Mouse (Mus musculus) left cerebral cortex, postnatal 25 days (tissue): ENCODE data around the gene Sox30. TPM values are rescaled to one million over a fixed set of nuclear protein-coding genes. Genes with fewer than 3 reads are reported as not detected.
"Not testable (repeated sequence)": the region's sequence is repeated elsewhere in the genome, so short reads cannot be mapped to it uniquely, and the experiment has no call there.

Experiments used
- DNase-seq, 2 experiments: peaks; one replicate each; pipeline ENCODE4 v3.0.0; 2022; ENCODE audit warnings: low spot score in 2 of 2, mixed read lengths in 1 of 2
- intact Hi-C: fragments of 180-260 bp; cut with DNase I; formaldehyde crosslinking; loops from one replicate; pipeline ENCODE4 v1.15.1; 2025
- total RNA-seq, 2 experiments: library from RNA; stranded (reverse); gene quantifications; 2 replicates each; pipeline ENCODE4 v1.2.3; 2021

Sox30 gene
- total RNA-seq, 2 experiments from 2014 or later, result 0.16 to 0.27 TPM

DNA sequence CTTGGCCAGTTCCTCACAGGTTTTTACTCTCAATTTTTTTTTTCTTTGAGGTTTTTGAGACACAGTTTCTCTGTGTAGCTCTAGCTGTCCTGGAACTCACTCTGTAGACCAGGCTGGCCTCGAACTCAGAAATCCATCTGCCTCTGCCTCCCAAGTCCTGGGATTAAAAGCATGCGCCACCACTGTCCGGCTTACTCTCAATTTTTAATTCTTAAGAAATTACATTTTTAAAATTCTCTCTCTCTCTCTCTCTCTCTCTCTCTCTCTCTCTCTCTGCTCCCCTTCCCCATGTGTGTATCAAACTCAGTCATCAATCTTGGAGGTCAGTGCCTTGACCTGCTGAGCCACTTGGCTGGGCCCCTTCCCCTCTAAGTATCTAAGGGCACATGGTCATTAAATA is 73.3 kb downstream of the Sox30 start:
- intact Hi-C loops, DNase-seq: not testable (repeated sequence)

DNA sequence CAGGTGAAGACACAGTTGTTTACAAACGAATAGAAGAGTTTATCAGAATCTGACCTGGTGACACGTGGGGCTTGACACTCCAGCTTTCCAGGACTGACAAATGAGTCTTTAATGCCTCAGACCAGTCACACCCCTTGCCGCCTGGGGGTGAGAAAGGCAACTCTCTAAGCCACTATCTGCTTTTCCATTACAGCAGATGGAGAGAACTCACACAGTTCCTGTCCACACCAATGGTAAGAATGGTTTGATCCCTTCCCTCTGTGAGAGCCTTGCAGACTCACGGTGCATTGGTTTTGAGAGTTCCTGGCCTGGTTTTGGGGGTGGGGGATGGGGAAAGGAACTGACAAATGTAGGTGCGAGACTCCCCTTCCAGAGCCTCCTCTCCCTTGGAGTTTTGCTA is 74.2 kb downstream of the Sox30 start:
- intact Hi-C loops, result loop anchor here (2.0 kb wide), 1 partner anchor 80 kb away; no protein-coding TSS in a partner anchor
- DNase-seq, result no peak

DNA sequence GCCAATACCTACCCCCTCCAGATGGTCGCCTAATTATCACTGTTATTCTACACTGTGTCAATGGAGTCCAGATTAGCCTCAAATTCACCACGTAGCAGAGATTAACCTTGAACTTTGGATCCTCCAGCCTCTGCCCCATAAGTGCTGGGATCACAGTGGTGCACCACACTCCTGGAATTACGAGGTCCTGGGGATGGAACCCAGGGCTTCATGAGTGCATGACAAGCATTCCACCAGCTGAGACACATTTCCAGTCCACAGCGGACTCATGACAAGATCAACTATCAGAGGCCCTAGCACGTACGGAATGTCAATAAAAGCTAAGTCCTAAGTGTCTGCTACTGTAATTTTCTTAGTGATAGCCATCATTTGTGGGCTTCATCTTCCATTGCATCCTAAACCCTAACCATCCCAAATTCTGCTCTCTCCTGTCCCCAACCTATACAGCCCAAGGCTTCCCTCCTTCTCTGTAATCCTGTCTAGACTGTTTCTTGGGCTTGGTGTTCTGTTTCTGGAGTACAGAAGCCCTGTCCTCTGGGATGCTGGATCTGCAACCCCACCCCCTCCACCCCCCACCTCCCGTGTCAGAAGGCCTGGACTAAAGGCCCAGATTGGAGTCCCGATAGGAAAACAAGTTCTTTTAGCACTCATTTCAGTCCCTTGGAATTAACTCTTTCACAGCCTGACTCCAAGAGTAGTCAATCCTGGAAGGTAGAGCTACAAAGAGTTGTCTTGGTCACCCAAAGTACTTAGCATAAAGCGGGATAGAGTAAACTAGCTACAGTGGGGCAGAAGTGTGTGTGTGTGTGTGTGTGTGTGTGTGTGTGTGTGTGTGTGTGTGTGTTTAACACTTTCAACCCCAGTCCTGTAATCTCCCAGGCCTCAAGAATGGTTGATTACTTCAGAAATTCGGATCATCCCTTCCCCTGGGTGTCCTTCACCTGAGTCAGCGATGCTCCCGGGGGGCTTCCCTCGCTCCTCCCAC is 75.1 kb downstream of the Sox30 start:
- no peak for DNase-seq
- intact Hi-C loops, result loop anchor here (2.0 to 5.0 kb wide), 3 partner anchors 80 to 113 kb away; partner anchors contain the start of genes Lsm11 and Thg1l

DNA sequence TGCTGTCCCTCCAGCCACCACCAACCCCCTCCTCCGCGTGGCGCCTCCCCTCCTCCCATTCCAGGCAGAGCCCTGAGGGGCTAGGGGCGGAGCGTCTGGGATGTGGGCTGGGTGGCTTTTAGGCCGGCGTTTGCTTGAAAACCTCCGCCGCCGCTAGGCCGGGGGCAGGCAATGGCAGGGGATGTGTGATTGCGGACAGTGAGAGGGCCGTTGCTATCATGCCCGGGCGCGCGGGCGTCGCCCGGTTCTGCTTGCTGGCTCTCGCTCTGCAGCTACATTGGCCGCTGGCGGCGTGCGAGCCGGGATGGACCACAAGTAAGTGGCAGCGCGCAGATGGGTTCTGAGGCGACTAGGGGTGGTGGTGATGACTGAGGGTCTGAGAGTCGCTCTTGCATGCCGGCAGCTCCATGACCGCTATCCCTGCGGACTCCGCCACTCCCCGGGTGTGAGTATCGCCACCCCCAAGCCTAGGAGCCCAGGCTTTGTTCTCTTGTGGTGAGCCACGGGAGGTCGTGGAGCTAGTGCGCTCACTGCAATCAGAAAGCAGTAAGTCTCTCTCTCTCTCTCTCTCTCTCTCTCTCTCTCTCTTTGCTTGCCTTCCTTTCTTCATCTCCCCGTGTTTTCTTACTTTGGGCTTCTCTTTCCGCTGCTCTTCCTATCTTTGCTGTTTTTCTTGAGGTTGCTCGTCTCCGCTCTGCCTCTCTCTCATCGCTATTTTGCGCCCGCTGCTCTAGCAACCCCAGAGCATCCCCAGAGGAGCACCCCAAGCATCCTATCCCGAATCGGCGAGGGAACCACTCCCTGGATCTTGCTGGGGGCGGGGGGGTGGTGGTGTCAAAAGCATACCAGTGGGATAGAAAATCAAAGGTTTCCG is 76.0 kb downstream of the Sox30 start, which contains the start of gene Adam19:
TSS of gene Adam19 (plus strand) at position 97 of the 874 bp plus-strand sequence.
- intact Hi-C loops, result loop anchor here (2.0 to 5.0 kb wide), 4 partner anchors 79 to 159 kb away; partner anchors contain the start of genes Lsm11 and Thg1l

DNA sequence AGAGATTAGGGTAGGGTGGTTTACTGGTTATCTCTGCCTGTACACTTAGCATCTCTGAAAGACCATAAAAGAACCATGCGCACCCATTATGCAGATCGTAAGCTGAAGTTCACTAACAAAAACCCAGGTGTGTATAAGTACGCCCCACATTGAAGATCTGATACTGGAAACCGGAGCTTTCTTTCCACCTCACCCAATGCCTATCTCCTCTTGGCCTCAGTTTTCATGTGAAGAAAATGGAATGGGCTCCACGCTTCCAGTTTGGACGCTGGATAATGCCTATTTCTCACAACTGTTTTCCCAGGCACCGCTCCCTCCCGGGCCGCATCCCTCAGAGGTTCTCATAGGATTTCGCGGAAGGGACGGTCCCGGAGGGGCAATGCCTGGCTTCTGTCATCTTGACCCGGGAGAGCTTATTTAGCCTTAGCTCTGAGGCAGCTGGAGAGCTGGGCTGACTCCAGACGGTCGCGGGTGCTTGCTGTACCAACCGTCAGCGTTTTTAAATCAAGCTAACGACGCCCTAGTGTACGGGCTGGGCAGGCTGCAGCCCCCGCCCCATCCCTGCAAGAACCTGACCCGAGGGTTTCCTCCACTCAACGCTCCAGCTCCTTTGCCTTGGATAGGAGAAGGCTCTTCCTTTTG is 76.8 kb downstream of the Sox30 start:
- intact Hi-C loops, result loop anchor here (2.0 to 5.0 kb wide), 3 partner anchors 100 to 158 kb away; partner anchors contain the start of genes Lsm11 and Thg1l
- no peak for DNase-seq

More for the DNA sequence above, 76.0 kb downstream of the Sox30 start, which contains the start of gene Adam19:
- peak; percentile 68 to 72 for DNase-seq

DNA sequence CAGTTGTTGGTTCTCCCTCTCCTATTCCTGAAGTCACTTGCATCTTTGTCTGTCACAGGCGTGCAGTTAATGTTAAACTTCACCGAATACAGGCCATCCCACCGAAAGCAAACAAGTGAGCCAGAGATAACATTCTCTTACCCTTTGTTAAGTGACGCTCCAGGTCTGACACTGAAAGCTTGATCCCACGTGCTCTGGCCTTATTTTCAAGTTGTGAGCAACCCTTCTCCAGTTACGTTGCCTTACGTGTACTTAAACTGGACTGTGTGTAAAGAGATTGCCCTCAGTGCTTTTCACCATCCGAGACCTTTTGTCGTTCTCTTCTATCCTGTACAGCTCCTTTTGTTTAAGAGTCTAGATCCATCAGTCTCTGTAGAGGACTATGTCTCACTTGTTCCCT is 77.9 kb downstream of the Sox30 start:
- no peak for DNase-seq
- intact Hi-C loops, result loop anchor here (5.0 kb wide), 2 partner anchors 101 to 116 kb away; partner anchors contain the start of genes Lsm11 and Thg1l

DNA sequence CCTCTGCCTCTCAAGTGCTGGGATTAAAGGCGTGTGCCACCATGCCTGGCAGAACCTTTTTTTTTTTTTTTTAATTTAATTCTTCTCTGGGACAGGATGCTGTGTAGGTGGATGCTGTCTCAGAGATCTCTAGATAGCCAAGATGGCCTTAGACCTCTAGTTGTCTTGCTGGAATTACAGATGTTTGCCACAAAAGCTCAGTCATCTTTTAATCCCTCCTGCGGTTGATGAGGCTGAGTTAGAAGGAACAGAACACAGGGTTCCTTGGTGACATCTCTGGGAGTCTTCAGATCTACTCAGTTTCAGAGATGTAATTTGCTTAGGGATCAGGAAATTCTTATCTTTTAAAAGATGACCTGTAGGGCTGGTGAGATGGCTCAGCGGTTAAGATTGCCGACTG is 78.8 kb downstream of the Sox30 start:
- intact Hi-C loops, result loop anchor here (5.0 kb wide), 2 partner anchors 102 to 117 kb away; partner anchors contain the start of genes Lsm11 and Thg1l
- no peak for DNase-seq

DNA sequence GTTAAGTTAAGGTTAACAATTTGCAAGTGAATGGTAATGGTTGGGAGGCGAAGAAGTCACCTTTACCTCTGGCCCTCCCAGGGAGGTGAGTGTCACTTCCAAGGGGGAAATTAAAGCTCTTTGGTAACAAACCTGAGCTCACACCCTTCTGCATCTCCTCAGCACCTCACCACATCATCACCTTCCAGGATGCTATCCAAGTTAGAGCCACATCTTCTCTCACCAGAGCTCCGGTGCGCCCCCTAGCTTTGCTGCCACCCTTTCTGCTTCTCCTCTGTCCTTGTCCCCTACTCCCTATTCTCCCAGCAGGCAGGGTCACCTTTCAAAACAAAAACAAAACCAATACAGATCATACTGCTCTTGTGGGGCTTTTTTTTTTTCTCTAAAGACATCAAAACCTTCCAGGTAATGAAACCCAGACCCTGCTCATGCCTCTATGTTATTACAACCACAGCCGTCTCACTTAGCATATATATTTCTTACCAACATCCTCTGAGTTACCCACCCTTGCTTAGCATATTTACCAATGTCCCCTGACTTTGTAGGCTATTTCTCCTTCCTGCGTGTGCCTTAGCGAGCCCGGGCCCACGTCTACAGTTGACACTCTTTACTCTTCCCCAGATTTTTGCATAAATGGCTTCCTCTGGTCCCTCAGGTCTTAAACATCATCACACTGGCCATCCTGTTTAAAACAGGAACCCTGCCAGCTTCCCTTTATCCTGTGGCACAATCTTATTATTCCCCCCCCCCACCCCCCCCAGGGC is 80.0 kb downstream of the Sox30 start:
- DNase-seq, result no peak
- intact Hi-C loops, result loop anchor here (5.0 kb wide), 2 partner anchors 103 to 118 kb away; partner anchors contain the start of genes Lsm11 and Thg1l

DNA sequence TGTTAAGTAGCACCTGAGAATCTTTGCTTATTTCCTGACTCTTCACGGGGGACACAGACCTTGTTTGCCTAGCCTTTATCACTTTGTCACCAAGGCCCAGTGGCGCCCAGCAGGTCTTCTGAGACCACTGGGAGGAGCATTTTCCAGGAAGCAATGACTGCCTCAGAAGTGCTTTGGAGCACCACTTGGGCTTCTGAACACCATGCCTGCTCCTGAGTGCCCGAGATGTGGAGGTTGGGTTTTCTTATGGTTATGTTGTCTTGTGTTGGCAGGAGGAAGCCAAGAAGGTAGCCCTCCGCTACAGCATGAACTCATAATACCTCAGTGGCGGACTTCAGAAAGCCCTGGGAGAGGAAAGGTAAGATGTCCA is 80.5 kb downstream of the Sox30 start:
- DNase-seq, result no peak
- intact Hi-C loops, result no loop called here

DNA sequence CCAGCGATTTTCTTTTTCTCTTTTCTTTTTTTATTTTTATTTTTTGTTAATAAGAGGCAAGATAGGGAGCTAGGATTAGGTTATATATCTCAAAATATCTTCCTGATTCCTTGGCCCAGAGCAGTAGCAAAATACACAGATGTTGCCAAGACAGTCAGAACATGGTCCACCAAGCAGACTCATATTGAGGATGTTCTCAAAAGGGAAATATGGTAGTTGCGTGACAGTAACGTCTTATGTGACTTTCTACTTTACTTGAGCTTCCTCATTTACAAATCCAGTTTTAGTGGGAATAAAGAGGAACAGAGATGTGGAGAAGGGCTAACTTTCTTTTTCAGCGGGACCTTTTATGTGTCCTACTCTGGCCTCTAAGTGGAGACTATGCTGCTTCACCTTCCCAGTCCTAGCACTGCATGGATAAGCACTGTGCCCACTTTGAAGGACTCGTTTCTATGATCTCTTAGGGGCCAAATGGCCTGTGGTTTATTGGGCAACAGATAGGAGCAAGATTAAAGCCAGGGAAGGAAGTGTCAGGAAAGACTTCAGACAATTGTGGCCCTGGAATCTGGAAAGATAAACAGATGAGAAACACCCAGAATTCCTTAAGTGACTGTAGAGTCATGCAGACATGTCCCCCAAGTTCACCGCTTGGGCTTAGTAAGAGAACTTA is 81.8 kb downstream of the Sox30 start:
- no peak for DNase-seq
- intact Hi-C loops, result no loop called here

DNA sequence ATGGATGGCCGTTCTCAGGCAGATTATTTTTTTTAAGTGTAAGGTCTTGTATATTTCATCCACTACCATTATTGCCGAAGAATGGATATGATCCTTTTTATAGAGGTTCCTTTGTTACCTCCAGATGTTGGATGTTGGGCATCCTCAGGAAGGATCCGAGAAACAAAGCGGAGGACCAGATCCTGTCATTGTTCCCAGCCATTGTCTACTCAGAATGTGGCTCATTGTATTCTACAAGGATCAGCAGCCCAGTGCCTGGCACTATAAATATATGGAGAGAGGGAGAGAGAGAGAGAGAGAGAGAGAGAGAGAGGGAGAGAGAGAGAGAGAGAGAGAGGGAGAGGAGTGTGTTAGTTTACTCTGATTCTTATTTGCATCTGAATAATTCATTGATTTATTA is 82.5 kb downstream of the Sox30 start:
- no peak for DNase-seq
- intact Hi-C loops, result no loop called here

DNA sequence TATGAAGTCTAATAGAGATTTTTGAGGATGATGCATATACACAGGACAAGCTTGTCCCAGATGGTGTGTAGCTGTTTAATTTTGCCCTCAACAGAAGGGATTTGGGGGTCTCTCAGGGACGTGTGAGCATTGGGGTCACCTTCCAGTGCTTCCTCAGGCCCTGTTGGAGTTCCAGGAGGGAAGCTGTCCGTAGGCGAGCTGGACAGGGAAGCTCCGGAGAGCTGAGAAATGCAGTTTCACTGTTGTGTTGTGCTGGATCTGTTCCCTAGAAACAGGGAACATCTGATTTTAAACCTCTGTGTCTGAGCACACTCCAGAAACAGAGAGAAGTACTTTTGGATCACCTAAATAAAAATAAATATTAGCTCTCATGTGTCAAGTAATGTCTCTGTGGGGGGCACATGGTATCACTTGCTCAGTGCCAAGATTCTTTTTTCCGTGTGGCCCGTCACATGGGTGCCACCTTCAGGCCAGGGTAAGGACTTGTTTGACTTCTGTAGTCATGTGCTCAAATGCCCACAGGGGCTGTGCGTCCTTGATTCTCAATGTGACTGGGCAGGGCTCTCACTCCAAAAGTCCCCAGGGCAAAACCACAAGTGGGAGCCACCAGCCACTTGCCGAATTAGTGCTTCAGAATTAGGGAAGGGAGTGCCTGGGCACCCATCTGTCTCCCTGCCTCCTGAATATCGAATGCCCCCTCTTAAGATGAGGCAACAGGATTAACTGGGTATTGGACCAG is 83.1 kb downstream of the Sox30 start:
- DNase-seq, result no peak
- intact Hi-C loops, result no loop called here

DNA sequence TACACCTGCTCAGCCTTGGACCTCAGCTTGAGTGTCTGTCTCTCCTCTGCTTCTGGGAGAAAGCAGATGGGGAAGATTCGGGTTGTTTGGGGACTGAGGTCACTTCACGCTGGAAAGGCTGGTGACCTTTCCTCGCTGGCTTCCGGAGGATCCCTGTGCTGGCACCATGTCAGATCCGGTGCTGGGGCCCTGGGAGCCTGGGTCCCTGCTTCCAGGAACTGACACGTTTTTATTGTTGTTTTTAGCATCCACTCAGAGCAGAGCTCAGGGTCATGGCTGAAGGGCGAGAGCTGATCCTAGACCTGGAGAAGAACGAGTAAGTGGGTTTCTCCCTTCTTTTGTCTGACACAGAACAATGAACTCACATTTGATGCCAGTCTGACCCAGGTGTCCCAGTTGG is 84.7 kb downstream of the Sox30 start:
- DNase-seq, result no peak
- intact Hi-C loops, result no loop called here

DNA sequence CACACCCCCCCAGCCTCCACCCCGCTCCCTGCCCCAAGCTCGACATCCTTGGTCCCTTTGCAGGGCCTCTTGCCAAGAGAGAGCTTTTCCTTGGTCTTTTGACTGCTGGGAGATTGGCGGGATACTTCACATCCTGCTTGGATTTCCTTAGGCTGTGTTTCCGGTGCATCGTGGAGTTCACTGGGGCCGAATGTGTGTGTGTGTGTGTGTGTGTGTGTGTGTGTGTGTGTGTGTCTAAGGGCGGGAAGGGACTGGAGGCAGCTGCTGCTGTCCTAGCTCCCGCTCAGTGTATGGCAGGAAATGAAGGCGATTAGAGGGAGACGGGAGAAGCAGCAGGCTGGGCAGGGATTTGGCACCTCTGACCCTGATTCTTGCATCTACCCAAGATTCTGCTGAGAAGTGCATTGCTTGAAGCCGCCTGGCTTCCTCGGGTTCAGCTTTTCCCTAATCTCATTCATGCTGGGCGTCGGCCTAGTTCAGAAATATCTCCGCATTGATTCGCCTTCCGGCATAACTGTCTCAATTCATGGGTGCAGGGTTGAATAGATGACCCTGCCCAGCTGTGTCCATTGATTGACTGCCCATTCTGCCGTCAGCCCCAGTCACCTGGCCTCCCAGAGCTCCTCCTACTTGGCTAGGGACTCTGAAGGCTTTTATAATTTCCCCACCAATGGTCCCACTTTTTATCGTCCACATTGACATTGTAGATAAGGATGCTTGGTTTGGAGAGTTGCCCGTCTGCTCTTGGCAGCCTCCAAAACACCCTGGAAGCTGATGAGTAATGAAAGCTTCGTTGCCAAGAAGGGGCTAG is 85.3 kb downstream of the Sox30 start:
- intact Hi-C loops, result no loop called here
- DNase-seq, result peak in 1 of 2 experiments; percentile 48
